28 mouse cellular contexts compared by ENCODE assay signal in the genomic region with DNA sequence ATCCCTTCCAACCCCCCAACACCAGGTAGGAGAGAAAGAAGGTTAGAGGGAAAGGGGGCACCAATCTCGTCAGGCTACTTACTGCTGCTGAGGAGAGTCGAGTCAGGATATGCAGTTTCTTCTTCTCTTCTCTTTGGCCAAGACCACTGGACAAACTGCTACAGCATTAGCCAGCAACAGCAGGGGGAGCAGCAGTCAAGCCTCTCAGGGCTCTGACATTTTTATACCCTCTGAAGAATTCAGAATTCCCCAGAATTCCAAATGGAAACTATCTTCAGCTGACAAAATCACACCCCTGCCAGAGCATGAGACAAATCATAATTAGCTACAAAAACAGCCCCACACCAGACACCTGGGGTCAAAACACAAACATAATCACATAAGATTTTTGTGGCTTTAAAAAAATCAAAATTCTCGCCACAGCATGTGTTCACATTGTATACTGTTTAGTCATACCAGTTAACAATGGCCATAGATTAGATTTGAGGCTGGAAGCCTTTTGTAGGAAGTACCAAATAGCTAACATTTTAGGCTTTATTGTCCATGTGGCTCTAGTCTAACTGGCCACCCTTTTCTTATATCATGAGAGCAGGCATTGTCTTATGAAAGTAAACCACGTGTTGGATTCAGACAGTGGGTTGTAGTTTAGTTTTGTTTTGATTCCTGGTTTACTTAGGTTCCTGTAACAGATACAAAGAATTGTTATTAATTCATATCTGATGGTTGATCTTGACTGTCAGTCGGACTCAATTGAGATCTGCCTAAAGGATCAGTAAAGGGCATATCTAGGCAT. TPM values are rescaled to one million over a fixed set of nuclear protein-coding genes. Genes with fewer than 3 reads are reported as not detected.
A peak's percentile ranks its signal among the peaks of the same experiment; 100 is the strongest.
DNase-seq lines count a peak whose midpoint lies in the region; ATAC-seq and TF ChIP-seq lines count a peak whose summit lies in the region.
"Had no signal": no experiment of that assay in that cellular context is flagged by ENCODE, and none has a peak within 500 bp of the region (broad histone marks: within the 10 kb centered on the region; RNA-seq: fewer than 3 reads in every experiment).

No protein-coding gene starts in this region.

- no peaks in the 10 kb centered on the region for H3K27me3 ChIP-seq in hindbrain, postnatal 0 days (ENCODE audit: insufficient read depth, low read length)
- H3K27me3 ChIP-seq in hindbrain, embryonic 10.5 days (ENCODE audit: insufficient read depth, poor library complexity, severe bottlenecking): no peaks in the 10 kb centered on the region
- no peaks in the 10 kb centered on the region for H3K27me3 ChIP-seq in liver, embryonic 13.5 days
- H3K27me3 ChIP-seq in liver, embryonic 11.5 days (replicated peaks; ENCODE audit: control insufficient read depth, insufficient read depth, low read length): no peaks in the 10 kb centered on the region
- no peaks in the 10 kb centered on the region for H3K27me3 ChIP-seq in stomach, postnatal 0 days (ENCODE audit: control insufficient read depth, insufficient read depth, low read length)
- H3K27me3 ChIP-seq: embryonic facial prominence, embryonic 12.5 days; forebrain, embryonic 13.5 days; hindbrain, embryonic 15.5 days; limb, embryonic 13.5 days; neural tube, embryonic 13.5 days had no signal

- no peak overlapping the region for H3K27ac ChIP-seq in hindbrain, postnatal 0 days
- H3K27ac ChIP-seq in hindbrain, embryonic 10.5 days: no peak overlapping the region
- H3K27ac ChIP-seq in liver, embryonic 13.5 days: peak overlapping the region; percentile 92; the same call in 1 of the 2 replicates
- H3K27ac ChIP-seq in liver, embryonic 11.5 days (ENCODE audit: low read depth, low read length): no peak overlapping the region
- H3K27ac ChIP-seq in stomach, postnatal 0 days (replicated peaks): no peak overlapping the region
- H3K27ac ChIP-seq: embryonic facial prominence, embryonic 12.5 days; forebrain, embryonic 13.5 days; heart, embryonic 13.5 days; hindbrain, embryonic 15.5 days; limb, embryonic 13.5 days; neural tube, embryonic 13.5 days had no signal

- H3K4me2 ChIP-seq in hindbrain, postnatal 0 days (ENCODE audit: low read depth, low read length): no peak overlapping the region
- no peak overlapping the region for H3K4me2 ChIP-seq in liver, embryonic 13.5 days
- no peak overlapping the region for H3K4me2 ChIP-seq in liver, embryonic 11.5 days
- no peak overlapping the region for H3K4me2 ChIP-seq in stomach, postnatal 0 days (replicated peaks; ENCODE audit: low read depth)
- H3K4me2 ChIP-seq: embryonic facial prominence, embryonic 12.5 days; forebrain, embryonic 13.5 days; heart, embryonic 13.5 days; hindbrain, embryonic 15.5 days; limb, embryonic 13.5 days; neural tube, embryonic 13.5 days had no signal

- no peaks in the 10 kb centered on the region for H3K9me3 ChIP-seq in hindbrain, postnatal 0 days (ENCODE audit: low read length)
- no peaks in the 10 kb centered on the region for H3K9me3 ChIP-seq in hindbrain, embryonic 10.5 days
- no peaks in the 10 kb centered on the region for H3K9me3 ChIP-seq in liver, embryonic 13.5 days (replicated peaks)
- no peaks in the 10 kb centered on the region for H3K9me3 ChIP-seq in liver, embryonic 11.5 days (ENCODE audit: control insufficient read depth, low read length)
- no peaks in the 10 kb centered on the region for H3K9me3 ChIP-seq in stomach, postnatal 0 days (ENCODE audit: control insufficient read depth, low read length)
- H3K9me3 ChIP-seq: embryonic facial prominence, embryonic 12.5 days; forebrain, embryonic 13.5 days; heart, embryonic 13.5 days; hindbrain, embryonic 15.5 days; limb, embryonic 13.5 days; neural tube, embryonic 13.5 days had no signal

- TF ChIP-seq CTCF in hindbrain, postnatal 0 days (IDR thresholded peaks at IDR 0.05; ENCODE audit: low read depth): 0 out of 2 replicates have a peak, but pooled peaks have one; percentile 8
- peak; percentile 35; the same call in 1 of the 2 replicates for TF ChIP-seq CTCF in stomach, postnatal 0 days (IDR thresholded peaks at IDR 0.05; ENCODE audit: low read depth)

- H3K36me3 ChIP-seq in hindbrain, postnatal 0 days (ENCODE audit: insufficient read depth, low read length): no peaks in the 10 kb centered on the region
- H3K36me3 ChIP-seq in hindbrain, embryonic 10.5 days: peaks cover 4% of the 10 kb centered on the region; the same call in 1 of the 2 replicates
- H3K36me3 ChIP-seq in liver, embryonic 13.5 days: peaks cover 13% of the 10 kb centered on the region; the same call in 1 of the 2 replicates
- no peaks in the 10 kb centered on the region for H3K36me3 ChIP-seq in liver, embryonic 11.5 days (ENCODE audit: control insufficient read depth, insufficient read depth, low read length)
- no peaks in the 10 kb centered on the region for H3K36me3 ChIP-seq in stomach, postnatal 0 days (ENCODE audit: control insufficient read depth, insufficient read depth, low read length)
- H3K36me3 ChIP-seq: embryonic facial prominence, embryonic 12.5 days; hindbrain, embryonic 15.5 days; neural tube, embryonic 13.5 days had no signal

- intact Hi-C loops in gastrocnemius, postnatal 14 days (cut with DNase I; ENCODE audit: low total_unique reads): no loop called here

- no peak for DNase-seq in hindbrain, postnatal 0 days (ENCODE audit: low spot score)
- no peak for DNase-seq in hindbrain, embryonic 10.5 days (ENCODE audit: low spot score)
- no peak for DNase-seq in liver, embryonic 13.5 days
- DNase-seq in liver, embryonic 11.5 days (ENCODE audit: low spot score): no peak
- DNase-seq in Muller cell, postnatal 12 days (ENCODE audit: inconsistent ontology term): peak; percentile 93
- DNase-seq in stomach, postnatal 0 days (ENCODE audit: low spot score): no peak
- no peak for DNase-seq in gastrocnemius, postnatal 14 days
- DNase-seq: adrenal gland, postnatal 14 days; B cell, adult 2 months; cerebellum, adult 2 months; cerebellum, postnatal 25 days; gastrocnemius, postnatal 10 days; heart, adult 11 months; heart, postnatal 36 days; lung, adult 18-20 months; lung, postnatal 14 days; midbrain, embryonic 14.5 days; retina, postnatal 1 day; right cerebral cortex, postnatal 25 days; spleen, adult 18-20 months had no signal

- no peak overlapping the region for H3K9ac ChIP-seq in hindbrain, postnatal 0 days (replicated peaks; ENCODE audit: low read length)
- H3K9ac ChIP-seq in liver, embryonic 13.5 days: no peak overlapping the region
- no peak overlapping the region for H3K9ac ChIP-seq in liver, embryonic 11.5 days (ENCODE audit: low read depth, low read length)
- no peak overlapping the region for H3K9ac ChIP-seq in stomach, postnatal 0 days (ENCODE audit: low read length)
- H3K9ac ChIP-seq: embryonic facial prominence, embryonic 12.5 days; forebrain, embryonic 13.5 days; heart, embryonic 13.5 days; hindbrain, embryonic 15.5 days; limb, embryonic 13.5 days; neural tube, embryonic 13.5 days had no signal

- ATAC-seq in hindbrain, postnatal 0 days: no peak
- no peak for ATAC-seq in liver, embryonic 13.5 days (ENCODE audit: low read depth)
- ATAC-seq in liver, embryonic 11.5 days (replicated peaks; ENCODE audit: low FRiP score): no peak
- ATAC-seq in stomach, postnatal 0 days (ENCODE audit: low FRiP score, low TSS enrichment): no peak
- ATAC-seq: forebrain, embryonic 13.5 days; intestine, postnatal 0 days had no signal

- no peaks in the 10 kb centered on the region for H3K4me1 ChIP-seq in hindbrain, postnatal 0 days (ENCODE audit: insufficient read depth, low read length)
- peaks cover 4% of the 10 kb centered on the region; the same call in 1 of the 2 replicates for H3K4me1 ChIP-seq in hindbrain, embryonic 10.5 days (replicated peaks)
- peaks cover 43% of the 10 kb centered on the region for H3K4me1 ChIP-seq in liver, embryonic 13.5 days (replicated peaks)
- H3K4me1 ChIP-seq in liver, embryonic 11.5 days (replicated peaks; ENCODE audit: control insufficient read depth, insufficient read depth, low read length): peaks cover 19% of the 10 kb centered on the region
- no peaks in the 10 kb centered on the region for H3K4me1 ChIP-seq in stomach, postnatal 0 days (replicated peaks; ENCODE audit: control insufficient read depth, insufficient read depth)
- H3K4me1 ChIP-seq: forebrain, embryonic 13.5 days; hindbrain, embryonic 15.5 days had no signal

- TF ChIP-seq EP300 in stomach, postnatal 0 days (optimal IDR thresholded peaks at IDR 0.05): no peak

- no peak overlapping the region for H3K4me3 ChIP-seq in hindbrain, postnatal 0 days (ENCODE audit: low read length)
- H3K4me3 ChIP-seq in hindbrain, embryonic 10.5 days: no peak overlapping the region
- H3K4me3 ChIP-seq in liver, embryonic 13.5 days (replicated peaks): no peak overlapping the region
- no peak overlapping the region for H3K4me3 ChIP-seq in liver, embryonic 11.5 days (ENCODE audit: low read depth, low read length)
- no peak overlapping the region for H3K4me3 ChIP-seq in stomach, postnatal 0 days (ENCODE audit: low read depth, low read length)
- H3K4me3 ChIP-seq: embryonic facial prominence, embryonic 12.5 days; erythroblast, embryonic 14.5 days; forebrain, embryonic 13.5 days; heart, embryonic 13.5 days; hindbrain, embryonic 15.5 days; limb, embryonic 13.5 days; neural tube, embryonic 13.5 days had no signal

- 74% methylated on average over 5 of the region's 5 CpGs for WGBS in hindbrain, postnatal 0 days
- WGBS in hindbrain, embryonic 10.5 days: 82% methylated on average over 5 of the region's 5 CpGs
- 69% methylated on average over 5 of the region's 5 CpGs for WGBS in liver, embryonic 13.5 days (ENCODE audit: insufficient replicate concordance)
- 76% methylated on average over 5 of the region's 5 CpGs for WGBS in liver, embryonic 11.5 days
- 78% methylated on average over 5 of the region's 5 CpGs for WGBS in stomach, postnatal 0 days

RNA-seq across cellular contexts. Expression of a gene that starts 55.6 kb away (rescaled TPM):
- 3.8 and 5.1 TPM in 2 replicates for total RNA-seq in hindbrain, postnatal 0 days (2014; rRNA removed)
- 2.7 and 3.2 TPM in 2 replicates for polyA plus RNA-seq in hindbrain, postnatal 0 days (2015; fragmentation: Nextera tagmentation; extraction: Ambion mirVana)
- polyA plus RNA-seq in hindbrain, embryonic 10.5 days (2016; fragmentation: Nextera tagmentation; extraction: Ambion mirVana): 9.0 and 9.7 TPM in 2 replicates
- polyA plus RNA-seq in liver, embryonic 13.5 days (2015; fragmentation: Nextera tagmentation; extraction: Ambion mirVana): 8.6 and 10.3 TPM in 2 replicates
- polyA plus RNA-seq in liver, embryonic 11.5 days (2014; fragmentation: Nextera tagmentation; extraction: Ambion mirVana): 10.9 and 12.1 TPM in 2 replicates
- polyA plus RNA-seq in stomach, postnatal 0 days (2015; fragmentation: Nextera tagmentation; extraction: Ambion mirVana): 7.5 and 7.9 TPM in 2 replicates
- total RNA-seq in gastrocnemius, postnatal 14 days (2021): 1 to 10 TPM; 8.7 to 9.9 TPM
